Mouse (Mus musculus) ES-Bruce4 (cell line): ENCODE results near the gene Snx7.

Source experiments
- CTCF ChIP-seq: IDR thresholded peaks from one replicate; pipeline ENCODE4 v1.8.1; 2011; ENCODE audit warnings: low read depth, low read length
- EP300 ChIP-seq: IDR thresholded peaks from 2 replicates; pipeline ENCODE4 v1.6.1; 2011; ENCODE audit warnings: low read depth, low read length; ENCODE audit not compliant: insufficient read depth
- POLR2A ChIP-seq: IDR thresholded peaks from one replicate; pipeline ENCODE4 v1.8.1; 2011; ENCODE audit warnings: low read length; ENCODE audit not compliant: insufficient read depth

DNA sequence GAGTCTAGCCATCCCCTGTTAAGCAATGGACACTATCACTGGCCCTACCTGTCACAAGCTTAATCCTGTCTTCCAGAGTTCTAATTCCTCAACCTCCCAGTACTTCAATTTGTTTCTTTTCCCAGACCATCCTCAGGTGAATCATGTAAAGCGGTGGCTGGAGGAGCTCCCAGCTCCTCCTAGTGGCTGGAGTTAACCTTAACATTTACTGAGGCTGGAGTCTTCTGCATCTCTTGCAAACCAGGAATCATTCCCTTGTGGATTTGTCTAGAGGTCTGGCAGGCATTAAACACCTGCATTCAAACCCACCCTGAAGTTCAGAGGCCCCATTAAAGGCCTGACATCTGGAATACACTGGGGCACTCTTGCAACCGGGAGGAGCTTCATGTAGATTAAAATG is 117.1 kb downstream of the Snx7 start:
- TF ChIP-seq EP300 (no peak), CTCF (peak; percentile 14), POLR2A (no peak)
